Mouse (Mus musculus) heart, postnatal 0 days (tissue): ENCODE measurements around the gene Dip2b.

Experiments used
- CTCF ChIP-seq: IDR thresholded peaks from 2 replicates; pipeline ENCODE4 v1.5.1; 2016; ENCODE audit warnings: antibody characterized with exemption, control low read depth, low read depth
- EP300 ChIP-seq: IDR thresholded peaks from 2 replicates; pipeline ENCODE4 v1.6.1; 2016; ENCODE audit warnings: antibody characterized with exemption, low read depth

GRCm38 (mm10) chr15:100121437-100121836 lies 83.0 kb downstream of the Dip2b start:
- TF ChIP-seq EP300 (peak; percentile 43; the same call in 1 of the 2 replicates), CTCF (no peak)
